Mouse (Mus musculus) heart, embryonic 11.5 days (tissue): Measurements from ENCODE around the gene Ankrd33b. TPM values are rescaled to one million over a fixed set of nuclear protein-coding genes. Genes with fewer than 3 reads are reported as not detected.
A peak's percentile ranks its signal among the peaks of the same experiment; 100 is the strongest.

Source experiments
- ATAC-seq: fragments of 200-750 bp; cut with Nextera tagmentation; replicated peaks from 2 replicates; pipeline ENCODE4 v1.8.0; 2017; ENCODE audit warnings: moderate library complexity; ENCODE audit not compliant: insufficient number of reproducible peaks, low FRiP score, low TSS enrichment
- H3K27ac ChIP-seq: fragments of 300-500 bp; sonication (generic); 2 replicates; pipeline ENCODE4 v1.5.1; 2014; ENCODE audit warnings: mild to moderate bottlenecking, low read depth, low read length
- H3K27me3 ChIP-seq: fragments of 300-500 bp; sonication (generic); 2 replicates; pipeline ENCODE4 v1.6.1; 2014; ENCODE audit warnings: mild to moderate bottlenecking, low read length, mixed read lengths; ENCODE audit not compliant: control insufficient read depth, insufficient read depth
- H3K36me3 ChIP-seq: fragments of 300-500 bp; sonication (generic); 2 replicates; pipeline ENCODE4 v1.6.1; 2014; ENCODE audit warnings: mild to moderate bottlenecking, low read length, moderate library complexity, mixed read lengths; ENCODE audit not compliant: control insufficient read depth, insufficient read depth
- H3K4me1 ChIP-seq: fragments of 300-500 bp; sonication (generic); 2 replicates; pipeline ENCODE4 v1.6.1; 2014; ENCODE audit warnings: low read length; ENCODE audit not compliant: control insufficient read depth, insufficient read depth
- H3K4me2 ChIP-seq: fragments of 300-500 bp; sonication (generic); 2 replicates; pipeline ENCODE4 v1.6.1; 2014; ENCODE audit warnings: mild to moderate bottlenecking, moderate library complexity
- H3K4me3 ChIP-seq: fragments of 300-500 bp; sonication (generic); 2 replicates; pipeline ENCODE4 v1.5.1; 2014; ENCODE audit warnings: low read depth, low read length
- H3K9ac ChIP-seq: fragments of 300-500 bp; sonication (generic); 2 replicates; pipeline ENCODE4 v1.6.1; 2014; ENCODE audit warnings: mild to moderate bottlenecking, low read depth, low read length, moderate library complexity
- H3K9me3 ChIP-seq: fragments of 300-500 bp; sonication (generic); replicated peaks from 2 replicates; pipeline ENCODE4 v1.6.1; 2016; ENCODE audit warnings: low read length; ENCODE audit not compliant: control insufficient read depth
- WGBS: fragments of 180-500 bp; shearing (Covaris S2); extraction: QIAGEN DNeasy Blood & Tissue Kit; methylation state at CpG from one replicate; pipeline ENCODE4 v1.1.7; 2014; ENCODE audit not compliant: insufficient replicate concordance; 5-methylcytosine and 5-hydroxymethylcytosine counted together
- polyA plus RNA-seq: library from polyadenylated mRNA; unstranded; fragments of >200 nt; fragmentation: Nextera tagmentation; extraction: Ambion mirVana; gene quantifications from 2 replicates; pipeline ENCODE4 v1.2.1, GENCODE M21; 2014

The Ankrd33b gene
- polyA plus RNA-seq, 1 experiment from 2014 or later, result 2.2 TPM

GRCm38 (mm10) chr15:31365041-31365719 is 2.3 kb downstream of the Ankrd33b start:
- no peaks in the 10 kb centered on the region for H3K9me3 ChIP-seq
- 22% methylated on average over 11 of the region's 11 CpGs for WGBS
- H3K4me2 ChIP-seq, result peak overlapping the region; percentile 100
- H3K4me1 ChIP-seq, result peaks cover 8% of the 10 kb centered on the region
- ATAC-seq, result no peak
- no peaks in the 10 kb centered on the region for H3K36me3 ChIP-seq
- peaks cover 44% of the 10 kb centered on the region for H3K27me3 ChIP-seq
- H3K9ac ChIP-seq, result no peak overlapping the region
- no peak overlapping the region for H3K27ac ChIP-seq
- peak overlapping the region; percentile 60 for H3K4me3 ChIP-seq

GRCm38 (mm10) chr15:31364396-31364795 is 3.1 kb downstream of the Ankrd33b start:
- no peak for ATAC-seq
- H3K27ac ChIP-seq, result no peak overlapping the region
- no peak overlapping the region for H3K9ac ChIP-seq
- no peak overlapping the region for H3K4me2 ChIP-seq
- H3K27me3 ChIP-seq, result peaks cover 44% of the 10 kb centered on the region
- no peak overlapping the region for H3K4me3 ChIP-seq
- no peaks in the 10 kb centered on the region for H3K9me3 ChIP-seq
- H3K4me1 ChIP-seq, result peaks cover 8% of the 10 kb centered on the region
- 74% methylated on average over 6 of the region's 6 CpGs for WGBS
- H3K36me3 ChIP-seq, result no peaks in the 10 kb centered on the region

- 78% methylated on average over 8 of the region's 8 CpGs for WGBS
- Histone ChIP-seq H3K4me3 (no peak overlapping the region), H3K27ac (no peak overlapping the region), H3K4me1 (peaks cover 8% of the 10 kb centered on the region), H3K27me3 (peaks cover 41% of the 10 kb centered on the region), H3K36me3 (no peaks in the 10 kb centered on the region), H3K9me3 (no peaks in the 10 kb centered on the region), H3K4me2 (no peak overlapping the region), H3K9ac (no peak overlapping the region)
- no peak for ATAC-seq
These were observed 3.6 kb downstream of the Ankrd33b start for GRCm38 (mm10) chr15:31363981-31364361.

DNA sequence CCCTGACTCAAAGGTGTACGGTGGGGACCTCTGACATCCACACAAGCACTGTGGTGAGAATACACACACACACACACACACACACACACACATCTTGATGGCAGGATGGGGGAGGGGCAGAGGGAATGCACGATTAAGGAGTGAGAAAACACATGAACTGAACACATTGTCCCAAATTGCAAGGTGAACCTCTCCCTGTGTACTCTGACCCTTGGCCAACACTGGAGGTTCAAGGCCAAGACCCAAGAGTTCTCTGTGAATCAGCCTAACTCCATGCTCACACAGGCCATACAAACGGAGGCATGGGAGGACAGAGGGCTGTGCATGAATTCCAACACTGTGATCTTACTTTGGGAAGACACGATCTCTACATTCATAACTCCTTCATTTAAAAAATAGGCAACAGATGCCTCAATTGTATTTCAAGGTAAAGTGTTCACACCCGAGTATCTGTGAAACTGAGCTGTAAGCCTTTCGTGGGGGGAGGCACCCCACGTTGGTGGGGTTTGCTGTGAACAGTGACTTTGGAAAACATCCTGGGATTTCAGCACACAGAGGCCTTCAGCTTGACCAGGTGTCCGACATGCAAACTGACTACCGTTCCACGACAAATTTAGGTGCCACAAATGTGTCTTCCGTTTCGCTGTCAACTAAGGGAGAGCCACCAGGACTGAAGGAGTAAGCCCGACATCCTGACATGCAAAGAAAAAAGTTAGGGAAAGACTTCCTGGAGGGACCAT is 4.1 kb downstream of the Ankrd33b start:
- Histone ChIP-seq H3K27me3 (peaks cover 36% of the 10 kb centered on the region), H3K4me1 (peaks cover 7% of the 10 kb centered on the region), H3K9ac (no peak overlapping the region), H3K9me3 (no peaks in the 10 kb centered on the region), H3K36me3 (no peaks in the 10 kb centered on the region), H3K4me3 (no peak overlapping the region), H3K27ac (no peak overlapping the region), H3K4me2 (no peak overlapping the region)
- 78% methylated on average over 13 of the region's 13 CpGs for WGBS
- ATAC-seq, result no peak

DNA sequence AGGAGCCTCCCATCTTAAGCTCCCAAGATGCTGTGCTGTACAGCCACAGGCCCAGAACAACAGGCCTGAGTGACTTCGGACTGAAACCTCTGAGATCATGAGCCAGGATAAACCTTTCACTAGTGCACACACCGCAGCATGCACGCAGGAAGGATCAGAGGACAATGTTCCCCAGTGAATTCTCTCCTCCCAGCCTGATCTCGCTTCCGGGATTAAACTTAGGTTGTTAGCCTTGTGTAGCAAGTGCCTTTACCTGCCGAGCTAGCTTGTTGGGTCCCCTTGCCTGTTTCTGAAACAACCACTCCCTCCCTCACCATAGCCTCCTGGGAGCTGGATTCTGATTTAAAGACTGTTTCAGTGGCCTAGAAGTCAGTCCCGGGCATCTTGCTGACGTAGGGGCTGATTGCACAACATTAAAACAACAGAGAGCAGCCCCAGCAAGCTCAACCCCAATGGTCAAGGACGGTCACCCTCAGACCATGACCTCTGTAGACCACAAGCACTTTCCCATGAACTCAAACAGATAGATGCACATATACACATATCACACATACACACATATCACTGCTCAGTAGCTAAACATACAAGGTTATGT is 6.2 kb downstream of the Ankrd33b start:
- Histone ChIP-seq H3K27ac (no peak overlapping the region), H3K4me3 (no peak overlapping the region), H3K9ac (no peak overlapping the region), H3K36me3 (no peaks in the 10 kb centered on the region), H3K27me3 (peaks cover 22% of the 10 kb centered on the region), H3K4me1 (peaks cover 4% of the 10 kb centered on the region; the same call in 1 of the 2 replicates), H3K9me3 (no peaks in the 10 kb centered on the region), H3K4me2 (no peak overlapping the region)
- no peak for ATAC-seq
- 87% methylated on average over 9 of the region's 9 CpGs for WGBS

DNA sequence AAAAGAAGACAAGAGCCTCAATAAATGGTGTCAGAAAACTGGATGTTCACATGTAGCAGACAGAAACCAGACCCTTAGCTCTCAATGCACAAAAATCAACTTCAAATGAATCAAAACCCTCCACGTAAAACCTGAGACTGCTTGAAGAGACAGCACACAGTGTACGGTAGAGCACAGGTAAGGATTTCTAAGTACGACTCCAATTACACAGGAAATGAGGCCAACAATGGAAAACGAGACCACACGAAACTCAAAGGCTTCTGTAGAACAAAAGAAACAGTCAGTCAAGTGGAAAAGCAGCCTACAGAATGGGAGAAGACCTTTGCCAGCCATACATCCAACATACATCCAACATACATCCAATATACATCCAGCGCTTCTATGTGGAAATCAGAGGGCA is 6.9 kb downstream of the Ankrd33b start:
- no peak for ATAC-seq
- Histone ChIP-seq H3K9ac (no peak overlapping the region), H3K4me3 (no peak overlapping the region), H3K9me3 (no peaks in the 10 kb centered on the region), H3K36me3 (no peaks in the 10 kb centered on the region), H3K27me3 (peaks cover 17% of the 10 kb centered on the region), H3K4me2 (no peak overlapping the region), H3K27ac (no peak overlapping the region), H3K4me1 (no peaks in the 10 kb centered on the region)
- 78% methylated on average over 6 of the region's 6 CpGs for WGBS

GRCm38 (mm10) chr15:31359805-31360204 is 7.7 kb downstream of the Ankrd33b start:
- no peak for ATAC-seq
- Histone ChIP-seq H3K9me3 (no peaks in the 10 kb centered on the region), H3K36me3 (no peaks in the 10 kb centered on the region), H3K9ac (no peak overlapping the region), H3K4me2 (no peak overlapping the region), H3K27ac (no peak overlapping the region), H3K27me3 (peaks cover 10% of the 10 kb centered on the region), H3K4me1 (no peaks in the 10 kb centered on the region), H3K4me3 (no peak overlapping the region)
- WGBS, result 84% methylated on average over 6 of the region's 6 CpGs

- ATAC-seq, result no peak
- Histone ChIP-seq H3K36me3 (no peaks in the 10 kb centered on the region), H3K9ac (no peak overlapping the region), H3K4me3 (no peak overlapping the region), H3K27ac (no peak overlapping the region), H3K4me2 (no peak overlapping the region), H3K9me3 (no peaks in the 10 kb centered on the region), H3K27me3 (no peaks in the 10 kb centered on the region), H3K4me1 (no peaks in the 10 kb centered on the region)
- WGBS, result 78% methylated on average over 13 of the region's 13 CpGs
These were observed 14.8 kb downstream of the Ankrd33b start for GRCm38 (mm10) chr15:31352494-31353279.
